Mouse (Mus musculus) neural tube, embryonic 14.5 days (tissue): Measurements from ENCODE around the gene Supt16. TPM values are rescaled to one million over a fixed set of nuclear protein-coding genes. Genes with fewer than 3 reads are reported as not detected.

Experiments
- ATAC-seq: fragments of 200-750 bp; cut with Nextera tagmentation; 2 replicates; pipeline ENCODE4 v1.8.0; 2017; ENCODE audit warnings: low read depth, mild to moderate bottlenecking, moderate TSS enrichment, moderate library complexity
- H3K27ac ChIP-seq: fragments of 300-500 bp; sonication (generic); 2 replicates; pipeline ENCODE4 v1.5.1; 2014; ENCODE audit warnings: low read depth, mild to moderate bottlenecking, control low read depth, low read length, moderate library complexity, mixed read lengths
- H3K27me3 ChIP-seq: fragments of 300-500 bp; sonication (generic); 2 replicates; pipeline ENCODE4 v1.6.1; 2014; ENCODE audit warnings: low read length; ENCODE audit not compliant: control insufficient read depth, insufficient read depth
- H3K36me3 ChIP-seq: fragments of 300-500 bp; sonication (generic); 2 replicates; pipeline ENCODE4 v1.6.1; 2014; ENCODE audit warnings: low read length, mixed read lengths; ENCODE audit not compliant: control insufficient read depth, insufficient read depth
- H3K4me1 ChIP-seq: fragments of 300-500 bp; sonication (generic); 2 replicates; pipeline ENCODE4 v1.6.1; 2014; ENCODE audit warnings: low read length; ENCODE audit not compliant: control insufficient read depth, insufficient read depth
- H3K4me2 ChIP-seq: fragments of 300-500 bp; sonication (generic); 2 replicates; pipeline ENCODE4 v1.6.1; 2014; ENCODE audit warnings: mild to moderate bottlenecking, low read depth, low read length, control low read depth
- H3K4me3 ChIP-seq: fragments of 300-500 bp; sonication (generic); 2 replicates; pipeline ENCODE4 v1.5.1; 2014; ENCODE audit warnings: low read depth, low read length, control low read depth, mixed read lengths
- H3K9ac ChIP-seq: fragments of 300-500 bp; sonication (generic); replicated peaks from 2 replicates; pipeline ENCODE4 v1.6.1; 2014; ENCODE audit warnings: low read depth, mild to moderate bottlenecking, control low read depth, low read length, mixed read lengths
- H3K9me3 ChIP-seq: fragments of 300-500 bp; sonication (generic); 2 replicates; pipeline ENCODE4 v1.6.1; 2016; ENCODE audit warnings: low read length; ENCODE audit not compliant: control insufficient read depth
- WGBS: fragments of 180-500 bp; shearing (Covaris S2); extraction: QIAGEN DNeasy Blood & Tissue Kit; methylation state at CpG from one replicate; pipeline ENCODE4 v1.1.7; 2014; 5-methylcytosine and 5-hydroxymethylcytosine counted together
- polyA plus RNA-seq: library from polyadenylated mRNA; unstranded; fragments of >200 nt; fragmentation: Nextera tagmentation; extraction: Ambion mirVana; gene quantifications from 2 replicates; pipeline ENCODE4 v1.2.1, GENCODE M21; 2014

The Supt16 gene
- polyA plus RNA-seq, 1 experiment from 2014 or later: 61.4 TPM

DNA sequence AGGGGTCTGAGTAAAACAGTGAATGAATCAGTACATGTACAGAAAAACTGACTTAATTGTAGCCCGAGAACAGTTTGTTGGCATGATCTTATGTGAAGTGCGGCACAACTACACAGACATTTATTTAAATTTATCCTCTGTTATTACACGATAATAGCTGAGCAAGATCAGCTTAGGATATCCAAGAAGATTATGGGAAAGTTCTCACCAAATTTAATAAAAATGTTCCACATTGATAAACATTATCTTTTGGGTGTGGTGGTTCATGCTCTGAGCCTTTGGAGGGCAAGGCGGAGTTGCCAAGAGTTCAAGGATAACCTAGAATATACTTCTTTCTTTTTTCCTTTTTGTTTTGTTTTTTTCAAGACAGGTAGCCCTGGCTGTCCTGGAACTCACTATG is 2.2 kb upstream of the Supt16 start:
- no peak overlapping the region for H3K9ac ChIP-seq
- WGBS: 96% methylated on average over 4 of the region's 4 CpGs
- H3K4me2 ChIP-seq: no peak overlapping the region
- ATAC-seq: no peak
- H3K4me1 ChIP-seq: peaks cover 8% of the 10 kb centered on the region
- H3K36me3 ChIP-seq: peaks cover 39% of the 10 kb centered on the region
- H3K9me3 ChIP-seq: no peaks in the 10 kb centered on the region
- peaks cover 4% of the 10 kb centered on the region; the same call in 1 of the 2 replicates for H3K27me3 ChIP-seq
- no peak overlapping the region for H3K27ac ChIP-seq
- H3K4me3 ChIP-seq: no peak overlapping the region

DNA sequence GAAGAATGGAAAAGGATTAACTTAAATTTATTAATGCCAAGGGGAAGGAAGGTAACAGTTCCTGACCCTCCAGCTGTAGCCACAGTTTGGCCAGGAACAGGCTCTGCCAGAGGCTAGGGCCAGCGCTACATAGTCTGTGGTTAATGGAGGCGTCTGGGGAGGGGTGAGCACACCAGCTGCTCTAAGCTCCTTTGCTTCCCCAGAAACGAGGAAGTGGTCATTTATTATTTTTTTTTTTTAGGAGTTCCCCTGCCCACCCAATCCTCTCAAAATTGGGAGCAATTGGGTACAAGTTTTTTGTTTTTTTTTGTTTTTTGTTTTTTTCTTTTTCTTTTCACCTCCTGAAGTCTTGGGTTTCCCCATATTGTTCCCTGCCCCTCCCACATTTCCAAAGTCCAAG is 925 bp upstream of the Supt16 start:
- H3K4me1 ChIP-seq: peaks cover 8% of the 10 kb centered on the region
- peak overlapping the region; percentile 88; the same call in 1 of the 2 replicates for H3K4me2 ChIP-seq
- peaks cover 4% of the 10 kb centered on the region; the same call in 1 of the 2 replicates for H3K27me3 ChIP-seq
- no peaks in the 10 kb centered on the region for H3K9me3 ChIP-seq
- peak overlapping the region; percentile 100; the same call in 1 of the 2 replicates for H3K4me3 ChIP-seq
- 16% methylated on average over 3 of the region's 3 CpGs for WGBS
- H3K27ac ChIP-seq: no peak overlapping the region
- H3K9ac ChIP-seq: no peak overlapping the region
- peaks cover 29% of the 10 kb centered on the region for H3K36me3 ChIP-seq
- ATAC-seq: no peak

DNA sequence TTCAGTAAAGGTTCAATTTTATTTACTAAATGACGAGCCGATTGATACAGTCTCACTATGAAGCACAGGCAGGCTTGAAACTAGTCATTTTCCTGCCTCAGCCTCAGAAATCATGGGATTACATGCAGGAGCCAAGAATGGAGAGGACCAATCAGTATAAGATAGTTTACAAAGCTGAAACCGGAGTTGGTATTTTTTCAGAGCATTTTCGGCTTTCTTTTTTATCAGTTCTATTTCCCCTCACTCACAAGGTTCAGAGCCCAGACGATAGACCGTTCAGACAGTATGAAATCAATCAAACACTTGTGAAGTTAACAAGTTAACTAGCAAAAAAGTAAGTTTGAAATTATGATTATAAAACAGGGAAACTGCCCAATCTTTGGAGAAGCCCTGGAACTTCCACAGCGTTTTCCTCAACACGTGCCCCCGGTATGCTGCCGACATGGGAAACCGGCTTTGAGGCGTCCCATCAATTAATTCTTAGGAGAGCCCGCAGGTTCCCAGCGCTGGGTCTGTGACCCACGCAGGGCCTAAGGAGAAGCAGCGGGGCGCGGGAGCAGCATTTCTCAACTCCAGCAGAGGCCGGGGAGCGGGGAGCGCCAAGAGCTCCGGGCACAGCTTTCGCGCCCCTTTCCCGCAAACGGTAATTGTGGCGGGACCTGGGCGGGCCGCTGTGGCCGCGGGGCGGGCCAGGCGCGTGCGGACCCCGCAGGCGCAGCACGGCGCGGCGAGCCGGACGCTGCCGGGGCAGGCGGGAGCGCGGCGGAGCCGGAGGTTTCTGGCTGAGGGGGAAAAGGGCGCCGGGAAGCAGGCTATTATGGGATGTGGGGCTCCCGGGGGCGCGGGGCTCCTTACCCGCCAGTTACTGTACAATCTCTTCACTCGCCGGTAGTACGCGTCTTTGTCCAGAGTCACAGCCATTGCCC is 723 bp downstream of the Supt16 start:
- no peak; the same call in 1 of the 2 replicates for ATAC-seq
- H3K4me2 ChIP-seq: peak overlapping the region; percentile 88
- H3K27me3 ChIP-seq: peaks cover 4% of the 10 kb centered on the region; the same call in 1 of the 2 replicates
- H3K27ac ChIP-seq: peak overlapping the region; percentile 94
- peaks cover 8% of the 10 kb centered on the region for H3K4me1 ChIP-seq
- peaks cover 20% of the 10 kb centered on the region for H3K36me3 ChIP-seq
- H3K4me3 ChIP-seq: peak overlapping the region; percentile 100
- 1% methylated on average over 50 of the region's 59 CpGs for WGBS
- no peaks in the 10 kb centered on the region for H3K9me3 ChIP-seq
- H3K9ac ChIP-seq: peak overlapping the region; percentile 94

DNA sequence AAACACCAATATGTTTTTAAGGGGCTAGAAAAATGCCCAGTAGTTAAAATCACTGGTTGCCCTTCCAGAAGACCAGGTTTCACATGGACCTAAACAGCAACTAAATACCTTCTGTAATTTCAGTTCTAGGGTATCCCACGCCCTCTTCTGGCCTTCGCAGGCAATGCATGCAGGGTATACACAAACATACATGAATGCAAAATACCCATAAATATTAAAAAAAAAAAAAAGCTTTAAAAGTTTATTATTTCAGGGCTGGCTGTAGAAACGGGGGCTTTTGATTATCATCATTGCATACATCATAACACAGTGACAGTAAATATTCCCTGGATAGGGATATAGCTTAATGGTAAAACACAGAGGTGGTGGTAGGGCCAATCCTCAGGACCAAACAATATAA is 1.5 kb downstream of the Supt16 start:
- no peak for ATAC-seq
- Histone ChIP-seq H3K4me1 (peaks cover 8% of the 10 kb centered on the region), H3K9me3 (no peaks in the 10 kb centered on the region), H3K27me3 (peaks cover 4% of the 10 kb centered on the region; the same call in 1 of the 2 replicates), H3K4me2 (peak overlapping the region; percentile 88), H3K4me3 (peak overlapping the region; percentile 100), H3K36me3 (peaks cover 14% of the 10 kb centered on the region), H3K27ac (no peak overlapping the region), H3K9ac (no peak overlapping the region; the same call in 1 of the 2 replicates)
- 17% methylated on average over 3 of the region's 3 CpGs for WGBS

DNA sequence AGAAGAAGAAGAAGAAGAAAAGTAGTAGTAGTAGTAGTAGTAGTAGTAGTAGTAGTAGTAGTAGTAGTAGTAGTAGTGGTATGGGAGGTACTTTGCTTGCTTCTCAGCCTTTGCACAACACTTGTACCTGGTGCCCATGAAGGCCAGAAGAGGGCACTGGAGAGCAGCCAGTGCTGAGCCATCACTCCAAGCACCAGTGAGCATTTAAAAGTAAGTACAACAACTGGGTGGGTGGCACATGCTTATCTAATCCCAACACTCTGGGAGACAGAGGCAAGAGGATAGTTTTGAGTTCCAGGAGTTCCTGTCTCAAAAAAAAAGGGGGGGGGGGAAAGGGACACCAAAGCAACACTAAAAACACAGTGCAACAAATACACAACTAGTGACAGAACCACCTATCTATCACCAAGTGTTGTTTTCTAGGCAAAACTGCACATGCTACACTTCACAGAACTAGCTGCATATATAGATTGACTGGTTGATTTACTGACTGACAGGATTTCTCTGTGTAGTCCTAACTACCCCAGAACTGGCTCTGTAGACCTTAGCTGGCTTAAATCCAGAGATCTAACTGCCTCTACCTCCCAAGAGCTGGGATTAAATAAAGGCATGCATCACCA is 6.4 kb downstream of the Supt16 start:
- no peak overlapping the region for H3K27ac ChIP-seq
- no peak for ATAC-seq
- H3K9ac ChIP-seq: no peak overlapping the region
- no peaks in the 10 kb centered on the region for H3K36me3 ChIP-seq
- H3K4me3 ChIP-seq: no peak overlapping the region
- H3K27me3 ChIP-seq: no peaks in the 10 kb centered on the region
- no peak overlapping the region for H3K4me2 ChIP-seq
- no peaks in the 10 kb centered on the region for H3K9me3 ChIP-seq
- peaks cover 3% of the 10 kb centered on the region for H3K4me1 ChIP-seq

DNA sequence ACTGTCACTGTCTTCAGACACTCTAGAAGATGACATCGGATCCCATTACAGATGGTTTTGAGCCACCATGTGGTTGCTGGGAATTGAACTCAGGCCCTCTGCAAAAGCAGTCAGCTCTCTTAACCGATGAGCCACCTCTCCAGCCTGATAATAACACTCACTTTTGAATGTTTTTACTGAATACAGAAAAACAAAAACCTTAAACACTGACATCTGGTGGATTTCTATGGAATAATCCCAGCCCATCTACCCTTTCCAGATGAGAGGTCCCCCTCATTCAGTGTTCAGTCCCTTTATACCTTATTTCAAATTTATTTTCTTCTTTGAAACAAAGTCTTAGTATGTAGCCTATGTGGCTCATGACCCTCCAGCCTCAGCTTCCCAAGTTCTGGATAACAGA is 7.7 kb downstream of the Supt16 start:
- H3K4me2 ChIP-seq: no peak overlapping the region
- H3K27me3 ChIP-seq: no peaks in the 10 kb centered on the region
- no peak overlapping the region for H3K27ac ChIP-seq
- WGBS: 87% methylated on average over 2 of the region's 2 CpGs
- no peak overlapping the region for H3K4me3 ChIP-seq
- H3K36me3 ChIP-seq: no peaks in the 10 kb centered on the region
- no peak overlapping the region for H3K9ac ChIP-seq
- no peaks in the 10 kb centered on the region for H3K4me1 ChIP-seq
- no peaks in the 10 kb centered on the region for H3K9me3 ChIP-seq
- no peak for ATAC-seq

DNA sequence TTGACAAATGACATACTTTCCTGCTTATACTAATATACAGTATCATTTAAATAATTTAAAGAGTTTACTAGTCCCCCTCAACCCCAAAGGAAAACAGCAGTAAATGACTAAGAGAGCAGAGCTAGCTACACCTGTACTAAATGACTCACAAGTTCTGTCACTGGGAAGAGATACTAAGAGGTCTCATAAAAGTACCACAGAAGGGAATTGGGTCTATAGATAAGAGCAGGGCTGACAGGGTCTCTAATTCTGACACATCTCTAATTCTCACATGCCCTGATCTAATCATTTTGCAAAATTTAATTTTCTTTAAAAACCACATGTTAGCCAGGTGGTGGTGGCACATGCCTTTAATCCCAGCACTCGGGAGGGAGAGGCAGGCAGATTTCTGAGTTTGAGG is 8.4 kb downstream of the Supt16 start:
- Histone ChIP-seq H3K9ac (no peak overlapping the region), H3K36me3 (no peaks in the 10 kb centered on the region), H3K4me3 (no peak overlapping the region), H3K9me3 (no peaks in the 10 kb centered on the region), H3K27me3 (no peaks in the 10 kb centered on the region), H3K4me2 (no peak overlapping the region), H3K4me1 (no peaks in the 10 kb centered on the region), H3K27ac (no peak overlapping the region)
- WGBS: 90% methylated on average over 1 of the region's 1 CpGs
- no peak for ATAC-seq

DNA sequence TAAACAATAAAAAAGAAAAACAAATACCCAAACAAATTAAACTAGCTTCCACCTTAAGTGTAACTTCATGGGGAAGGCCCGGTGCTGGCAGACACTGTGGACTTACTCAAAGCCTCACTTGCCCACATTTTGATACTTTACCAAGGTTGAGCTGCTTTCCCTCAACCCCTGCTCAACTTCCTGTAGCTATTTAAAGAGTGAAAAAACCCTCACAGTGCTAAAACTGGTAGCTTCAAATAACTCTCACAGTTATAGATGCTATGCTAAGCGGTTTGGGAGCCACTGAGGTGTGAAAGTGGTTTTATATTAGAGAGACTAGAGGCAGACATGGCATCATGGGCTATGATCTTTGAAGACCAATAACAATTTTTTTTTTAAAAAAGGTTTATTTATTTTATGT is 30.6 kb downstream of the Supt16 start:
- Histone ChIP-seq H3K4me1 (no peaks in the 10 kb centered on the region), H3K4me3 (no peak overlapping the region), H3K27me3 (no peaks in the 10 kb centered on the region), H3K9me3 (no peaks in the 10 kb centered on the region), H3K4me2 (no peak overlapping the region), H3K27ac (no peak overlapping the region), H3K36me3 (peaks cover 49% of the 10 kb centered on the region), H3K9ac (no peak overlapping the region)
- WGBS: 94% methylated on average over 2 of the region's 2 CpGs
- no peak for ATAC-seq

DNA sequence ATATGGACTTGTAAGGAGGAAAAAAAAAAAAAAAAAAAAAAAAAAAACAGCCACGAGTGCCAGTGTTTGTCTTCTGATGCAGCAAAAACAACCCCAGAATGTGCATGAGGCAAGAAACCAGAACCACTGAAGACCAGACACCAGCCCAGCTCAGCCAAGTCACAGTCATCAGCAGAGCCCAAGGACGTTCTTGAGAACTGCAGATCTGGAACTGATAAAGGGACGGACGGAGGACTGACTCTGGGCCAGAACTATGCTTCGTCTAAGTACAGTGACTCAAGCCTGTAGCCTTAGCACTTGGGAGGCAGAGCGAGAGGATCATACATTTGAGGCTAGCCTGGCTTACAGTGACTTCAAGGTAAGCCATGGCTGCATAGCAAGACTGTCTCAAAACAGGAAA is 36.3 kb downstream of the Supt16 start:
- Histone ChIP-seq H3K4me3 (no peak overlapping the region), H3K27me3 (no peaks in the 10 kb centered on the region), H3K9me3 (no peaks in the 10 kb centered on the region), H3K36me3 (peaks cover 58% of the 10 kb centered on the region), H3K4me1 (no peaks in the 10 kb centered on the region), H3K27ac (no peak overlapping the region), H3K9ac (no peak overlapping the region), H3K4me2 (no peak overlapping the region)
- no peak for ATAC-seq
- 93% methylated on average over 6 of the region's 6 CpGs for WGBS
